Mouse (Mus musculus) megakaryocyte-erythroid progenitor cell, adult 5-6 weeks (primary cell): ENCODE measurements at regions not wholly inside any gene's neighbourhood (a gene's known extent, or its start where the extent isn't known, plus 50 kb on each side); places are given as distances from the start of the nearest gene placed in this dataset.

Experiments used
- ATAC-seq: replicated peaks from 2 replicates; pipeline ENCODE4 v1.8.0; 2016; ENCODE audit warnings: mild to moderate bottlenecking, inconsistent platforms; ENCODE audit not compliant: severe bottlenecking, poor library complexity, low FRiP score, low TSS enrichment

DNA sequence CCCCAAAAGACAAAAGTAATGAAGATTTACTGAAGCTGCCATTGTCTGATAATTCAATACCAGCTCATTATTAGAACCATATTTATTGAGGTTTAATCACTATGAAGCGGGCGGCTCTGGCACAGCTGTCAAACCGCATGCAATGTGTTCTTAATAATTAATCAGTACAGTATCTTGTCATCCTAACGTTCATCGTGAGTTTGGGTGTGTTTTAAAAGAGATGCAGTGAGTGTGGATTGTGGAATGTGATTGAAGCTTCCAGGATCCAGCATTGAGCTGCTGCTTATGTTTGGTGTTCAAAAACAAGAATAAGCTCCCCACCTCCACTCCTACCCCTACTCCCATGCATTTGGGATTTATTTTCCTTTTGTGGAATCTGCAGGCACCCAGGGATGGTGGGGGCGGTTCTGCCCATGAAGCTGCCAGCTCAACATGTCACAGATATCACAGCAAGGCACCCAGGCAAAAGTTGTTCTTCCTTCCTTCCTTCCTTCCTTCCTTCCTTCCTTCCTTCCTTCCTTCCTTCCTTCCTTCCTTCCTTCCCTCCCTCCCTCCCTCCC is 224.6 kb downstream of the Ttc32 start:
- no peak for ATAC-seq

DNA sequence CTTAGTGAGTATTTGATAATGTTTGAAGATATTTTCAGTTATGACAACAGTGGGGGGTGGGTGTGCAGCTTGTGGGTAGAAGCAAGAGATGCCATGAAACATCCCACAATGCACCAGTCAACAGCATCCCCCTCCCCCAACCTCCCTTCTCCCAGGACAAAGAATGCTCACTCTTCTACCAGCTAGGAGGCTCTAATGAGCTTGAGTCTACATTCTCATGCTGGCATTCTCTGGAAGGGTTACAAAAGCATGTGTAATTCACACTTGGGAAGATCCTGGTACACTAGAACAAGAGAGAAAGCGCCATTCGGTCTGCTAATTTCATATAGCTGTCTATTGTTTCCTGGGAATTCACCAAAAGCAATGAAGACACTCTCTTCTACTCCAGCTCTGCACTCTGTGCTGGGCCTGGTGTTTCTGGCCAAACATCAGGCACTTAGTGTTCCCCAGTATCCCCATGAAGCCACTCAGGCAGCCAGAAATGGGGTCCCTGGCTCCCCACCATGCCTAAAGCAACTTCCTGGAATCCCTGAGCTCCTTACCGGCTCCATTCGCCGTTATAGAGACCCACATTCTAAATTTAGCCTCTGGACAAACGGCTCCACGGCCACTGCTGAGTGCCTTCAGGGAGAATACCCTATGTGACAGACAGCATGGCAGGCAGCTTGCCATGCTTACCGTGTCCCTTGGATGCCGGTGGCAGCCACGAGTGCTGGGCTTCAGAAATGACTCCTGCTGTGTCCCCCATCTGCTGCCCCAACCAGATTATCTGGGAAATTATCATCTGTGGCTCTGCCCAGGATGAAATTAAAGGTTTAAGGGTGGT is 226.1 kb downstream of the Ttc32 start:
- no peak for ATAC-seq

DNA sequence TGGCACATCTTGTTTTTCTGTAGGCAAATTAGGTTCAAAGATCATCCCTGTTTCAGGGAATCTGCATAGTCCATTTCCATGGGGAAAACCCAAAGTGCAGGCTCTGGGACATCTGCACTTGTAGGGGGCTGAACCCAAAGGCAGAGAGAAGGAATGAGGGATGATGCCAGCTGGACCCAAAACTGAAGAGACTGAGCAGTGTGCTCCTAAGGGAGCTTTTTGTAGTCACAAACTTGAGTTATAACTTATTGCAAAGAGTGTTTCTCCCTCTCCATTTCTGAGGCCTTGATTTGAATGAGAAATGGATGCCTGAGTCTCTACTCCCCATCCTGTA is 226.7 kb downstream of the Ttc32 start:
- no peak for ATAC-seq

- ATAC-seq = no peak
Measured at GRCm38 (mm10) chr12:9258221-9258620, 228.4 kb downstream of the Ttc32 start.

GRCm38 (mm10) chr12:9261662-9262061 is 231.9 kb downstream of the Ttc32 start:
- ATAC-seq = no peak

DNA sequence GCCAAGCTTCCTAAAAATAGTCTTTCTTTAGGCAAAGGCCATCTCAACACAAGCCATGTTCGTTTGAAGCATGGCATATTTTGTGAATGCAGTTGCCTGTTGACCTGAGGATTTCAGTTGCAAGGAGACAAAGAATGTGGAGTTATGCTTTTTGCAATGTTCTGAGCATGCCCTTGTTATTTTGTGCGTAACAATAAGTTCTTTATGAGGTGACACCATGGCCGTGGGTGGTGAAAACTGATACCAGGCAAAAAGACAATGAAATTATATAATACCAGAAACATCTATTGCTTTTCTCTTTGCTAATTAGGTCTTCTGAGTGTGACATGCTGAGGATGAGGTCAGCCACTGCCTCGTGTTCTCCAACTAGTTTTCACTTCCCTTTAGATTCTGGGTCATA is 236.4 kb downstream of the Ttc32 start:
- no peak for ATAC-seq

GRCm38 (mm10) chr12:9271484-9271883 is 241.7 kb downstream of the Ttc32 start:
- no peak for ATAC-seq

DNA sequence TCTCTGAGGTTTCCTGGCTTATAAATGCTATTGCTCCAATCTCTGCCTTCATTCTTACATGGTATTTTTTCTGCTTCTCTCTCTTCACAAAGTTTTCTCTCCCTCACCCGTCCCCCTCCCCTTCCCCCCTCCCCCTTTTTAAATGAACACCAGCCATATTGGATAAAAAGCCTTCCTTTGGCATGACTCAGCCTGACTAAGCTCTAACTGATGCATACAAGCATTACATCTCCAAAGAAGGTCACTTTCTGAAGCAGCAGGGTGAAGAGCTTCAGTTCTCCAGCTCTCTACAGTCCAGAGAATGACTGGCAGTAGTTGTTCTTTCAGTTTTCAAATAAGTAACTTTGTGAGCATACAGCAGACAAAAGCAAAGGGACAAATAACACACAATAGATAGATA is 244.4 kb downstream of the Ttc32 start:
- ATAC-seq = no peak

DNA sequence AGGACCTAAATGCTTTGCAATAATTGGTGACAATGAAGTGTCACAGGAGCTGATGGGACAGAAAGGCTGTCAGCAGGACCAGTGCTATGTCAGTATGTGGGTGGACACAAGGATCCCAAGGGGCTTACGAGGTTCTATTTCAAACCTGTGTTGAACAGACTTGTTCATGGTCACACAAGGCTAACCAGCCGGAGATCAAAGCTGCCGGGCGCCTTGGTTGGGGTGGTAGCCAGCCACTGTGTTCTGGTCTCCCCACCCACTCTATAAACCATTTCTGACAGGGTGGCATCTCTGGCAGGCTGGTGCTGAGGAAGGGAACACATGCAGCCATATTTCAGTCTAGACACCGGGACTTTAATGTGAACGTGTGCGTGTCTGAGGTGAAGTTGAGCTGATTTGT is 245.9 kb downstream of the Ttc32 start:
- no peak for ATAC-seq

DNA sequence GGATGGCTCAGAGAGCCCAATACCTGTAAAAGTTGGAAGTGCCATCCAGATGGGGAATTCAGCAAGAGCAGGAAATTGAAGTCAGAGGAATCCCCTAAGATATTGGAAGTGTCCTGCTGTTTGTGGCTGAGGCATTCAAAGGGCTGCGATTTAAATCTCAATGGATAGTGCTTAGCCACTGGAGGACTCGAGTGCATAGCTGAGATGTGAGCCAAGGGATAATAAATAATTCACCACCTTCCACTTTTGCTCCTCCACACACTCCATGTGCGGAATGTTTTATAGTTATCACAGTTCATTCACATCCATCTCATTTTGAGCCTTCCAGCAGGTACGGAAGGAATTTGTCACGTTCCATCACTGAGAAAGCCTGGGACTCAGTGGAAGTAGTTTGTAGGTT is 248.9 kb downstream of the Ttc32 start:
- ATAC-seq = no peak

GRCm38 (mm10) chr12:9279893-9280605 is 250.3 kb downstream of the Ttc32 start:
- no peak for ATAC-seq

GRCm38 (mm10) chr12:9287271-9287670 is 257.5 kb downstream of the Ttc32 start:
- no peak for ATAC-seq

- ATAC-seq = no peak
Measured at GRCm38 (mm10) chr12:9292656-9293055, 262.9 kb downstream of the Ttc32 start.

DNA sequence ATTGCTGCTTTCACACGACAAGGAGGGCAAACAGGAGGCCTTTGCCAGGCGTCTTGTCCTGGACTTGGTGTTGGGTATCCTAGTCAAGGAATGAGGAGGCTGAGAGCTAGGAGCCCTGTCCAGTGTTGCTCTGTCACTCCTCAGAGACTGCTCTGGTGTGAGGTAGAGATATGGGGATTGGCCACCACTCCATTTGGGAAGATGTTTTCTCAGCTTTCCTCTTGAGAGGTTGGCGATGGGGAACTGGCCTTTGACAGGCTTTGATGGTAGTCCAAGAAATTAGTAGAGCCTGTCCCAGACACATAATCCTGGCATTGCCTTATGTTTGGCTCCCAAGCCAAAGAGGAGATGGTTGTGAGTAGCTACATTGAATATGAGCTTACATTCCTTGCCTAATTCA is 265.4 kb downstream of the Ttc32 start:
- no peak for ATAC-seq

DNA sequence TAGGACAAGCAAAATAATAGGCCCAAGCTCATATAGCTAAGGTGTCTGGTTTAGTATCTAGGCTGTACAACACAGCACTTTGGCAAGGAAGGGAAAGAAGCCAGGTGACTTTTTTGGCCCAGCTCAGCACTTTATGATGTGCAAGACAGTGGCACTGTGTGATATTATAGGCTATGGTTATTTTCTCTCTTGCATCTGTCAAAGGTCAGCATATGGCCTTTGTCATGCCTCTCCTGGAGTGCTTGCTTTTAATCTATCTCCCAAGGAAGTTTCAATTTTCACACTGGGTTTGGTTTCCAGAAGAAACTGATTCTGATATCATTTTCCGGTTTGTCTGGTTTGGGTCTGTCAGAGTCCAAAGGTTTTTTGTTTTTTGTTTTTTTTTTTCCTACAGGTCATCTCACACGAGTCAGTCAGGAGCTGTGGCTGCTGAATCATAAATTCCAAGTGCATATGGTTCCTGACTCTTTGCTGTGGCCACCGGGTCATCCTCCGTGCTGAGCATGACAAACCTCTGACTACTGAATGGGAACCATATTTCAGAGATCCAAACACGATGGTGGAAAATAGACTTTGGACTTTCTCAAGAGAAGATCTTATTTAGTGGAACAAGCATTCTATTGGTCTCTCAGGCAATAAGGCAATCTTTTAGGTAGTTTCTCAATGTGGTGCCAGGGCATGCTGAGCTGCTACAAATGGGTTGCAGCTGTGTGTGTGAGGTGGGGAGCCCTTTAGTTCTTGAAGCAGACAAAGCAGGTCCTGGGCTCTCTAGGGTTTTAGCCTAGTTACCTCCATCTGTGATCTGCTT is 269.3 kb downstream of the Ttc32 start:
- no peak for ATAC-seq

DNA sequence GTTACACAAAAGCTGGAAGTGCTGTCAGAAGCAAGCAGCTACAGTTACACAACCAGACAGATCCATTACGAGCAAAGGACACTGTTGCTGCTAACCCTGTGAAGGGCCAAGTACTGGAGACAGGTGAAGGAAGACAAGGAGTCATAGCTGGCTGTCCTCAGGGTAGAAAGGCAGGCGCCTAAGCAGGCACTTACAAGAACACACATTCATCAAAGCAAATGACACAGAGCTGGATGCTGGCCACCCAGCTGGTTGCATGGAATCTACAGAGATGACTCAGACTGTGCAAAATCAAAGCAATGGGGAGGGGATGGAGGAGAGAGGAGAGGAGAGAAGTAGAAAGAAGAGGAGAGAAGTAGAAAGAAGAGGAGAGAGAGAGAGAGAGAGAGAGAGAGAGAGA is 265.8 kb upstream of the Osr1 start:
- ATAC-seq = no peak

DNA sequence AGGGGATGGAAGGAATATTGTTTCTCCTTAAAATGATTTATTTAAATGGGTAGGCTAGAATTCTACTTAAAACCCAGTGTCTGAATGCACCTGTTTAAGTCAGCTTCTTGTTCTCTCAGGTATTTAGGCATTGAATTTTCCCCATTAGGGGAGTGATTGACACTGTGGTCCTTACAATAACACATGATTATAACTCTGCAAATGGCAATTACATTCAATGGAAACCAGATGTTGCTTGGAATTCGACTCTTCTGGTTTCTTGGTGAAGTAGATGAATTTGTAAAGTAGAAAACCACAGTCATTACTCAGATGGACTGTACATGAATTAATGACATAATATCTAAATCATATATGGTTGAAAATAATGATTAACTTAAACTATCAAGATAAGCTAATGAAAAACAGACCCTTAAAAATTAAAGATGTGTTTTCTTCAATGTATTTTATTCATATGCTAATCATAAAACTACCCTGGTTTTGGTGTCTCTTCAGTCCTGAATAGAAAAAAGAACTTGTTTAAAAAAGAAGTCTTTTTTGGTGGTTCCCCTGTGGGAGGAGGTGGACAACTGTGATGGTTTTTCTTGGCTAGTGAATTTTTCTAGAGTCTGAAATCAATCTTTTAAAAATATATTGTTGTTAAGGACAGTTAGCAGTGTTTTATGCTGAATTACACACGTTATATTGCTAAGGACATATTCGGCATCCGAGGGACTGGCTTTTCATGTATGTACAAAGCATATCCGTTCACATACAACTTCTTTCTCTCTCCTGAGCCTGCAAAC is 231.8 kb upstream of the Osr1 start:
- no peak for ATAC-seq

DNA sequence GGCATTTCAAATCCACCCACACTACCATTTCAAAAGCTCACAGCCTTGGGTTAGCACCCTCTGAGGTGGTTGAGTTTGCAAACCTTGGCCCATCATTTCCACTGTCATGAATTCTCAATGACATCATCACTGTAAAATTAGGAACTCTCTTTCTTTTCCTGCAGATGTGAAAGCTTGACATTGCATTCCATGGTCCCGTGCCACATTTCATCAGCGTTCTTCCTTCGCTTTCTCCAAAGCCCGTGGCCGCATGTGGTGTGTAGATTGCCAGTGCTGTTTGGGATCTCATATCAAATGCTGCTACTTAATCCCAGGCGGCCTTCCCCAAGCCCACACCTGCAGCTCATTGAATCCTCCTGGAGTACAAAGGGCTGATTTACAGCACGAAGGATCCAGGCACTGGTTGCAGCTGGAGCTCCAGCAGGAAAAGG is 231.1 kb upstream of the Osr1 start:
- ATAC-seq = no peak

GRCm38 (mm10) chr12:9340769-9341168 is 229.1 kb upstream of the Osr1 start:
- no peak for ATAC-seq
